Mouse (Mus musculus): Measurements from ENCODE around the gene Endod1. TPM values are rescaled to one million over a fixed set of nuclear protein-coding genes. Genes with fewer than 3 reads are reported as not detected.

Gene Endod1
- polyA plus RNA-seq, 1 experiment from 2014 or later = 13.5 TPM

DNA sequence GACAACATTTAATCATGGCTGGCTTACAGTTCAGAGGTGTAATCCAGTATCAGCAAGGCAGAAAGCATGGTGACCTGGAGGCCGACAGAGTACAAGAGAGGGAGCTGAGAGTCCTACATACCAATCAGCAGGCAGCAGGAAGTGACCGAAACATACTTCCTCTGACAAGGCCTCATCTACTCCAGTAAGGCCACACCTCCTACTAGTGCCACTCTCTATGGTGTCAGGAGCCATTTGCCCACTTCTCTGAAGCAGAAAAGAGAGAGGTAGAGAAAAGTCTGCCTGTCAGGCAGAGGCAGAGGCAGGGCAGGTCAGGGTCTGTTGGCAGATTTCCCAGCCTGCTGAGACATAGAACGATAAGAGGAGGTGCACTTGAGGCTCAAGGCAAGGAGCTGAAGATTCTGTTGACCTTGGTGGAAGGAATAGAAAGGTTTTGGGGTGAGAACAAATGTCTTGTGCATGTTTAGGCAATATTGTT, 10.6 kb upstream of the Endod1 start:
- 83% methylated on average over 3 of the region's 3 CpGs for WGBS
- no peaks in the 10 kb centered on the region for H3K27me3 ChIP-seq
- H3K4me1 ChIP-seq (replicated peaks) = 0 out of 2 replicates have a peak, but pooled peaks cover 2% of the 10 kb centered on the region
- no peak overlapping the region for H3K4me3 ChIP-seq
- H3K4me2 ChIP-seq = no peak overlapping the region
- ATAC-seq (ENCODE audit: low FRiP score) = no peak
- H3K27ac ChIP-seq = no peak overlapping the region
- no peaks in the 10 kb centered on the region for H3K9me3 ChIP-seq
- H3K9ac ChIP-seq = no peak overlapping the region
- no peaks in the 10 kb centered on the region for H3K36me3 ChIP-seq

DNA sequence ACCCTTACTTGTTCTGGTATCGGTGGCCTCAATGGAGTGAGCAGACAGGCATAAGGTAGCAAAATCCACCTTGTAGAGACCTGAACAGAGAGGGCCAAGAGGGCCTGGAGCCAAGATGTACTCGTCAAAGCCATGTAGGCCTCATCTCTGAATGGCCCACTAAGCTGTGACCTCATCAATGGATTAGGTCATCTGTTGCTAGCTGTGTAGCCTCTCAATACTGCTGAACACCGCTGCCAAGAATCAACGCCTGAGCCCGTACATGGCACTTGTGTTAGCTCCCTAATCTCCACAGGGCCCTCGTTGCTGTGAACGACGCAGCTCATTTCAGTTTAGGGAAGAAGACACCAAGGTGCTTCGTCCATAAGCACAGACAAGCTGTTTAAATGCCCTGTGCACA, 10.0 kb upstream of the Endod1 start:
- 92% methylated on average over 9 of the region's 9 CpGs for WGBS
- H3K27me3 ChIP-seq = no peaks in the 10 kb centered on the region
- 0 out of 2 replicates have a peak, but pooled peaks cover 2% of the 10 kb centered on the region for H3K4me1 ChIP-seq (replicated peaks)

GRCm38 (mm10) chr9:14390278-14390677, 9.0 kb upstream of the Endod1 start:
- no peaks in the 10 kb centered on the region for H3K9me3 ChIP-seq
- H3K36me3 ChIP-seq = no peaks in the 10 kb centered on the region
- no peak for ATAC-seq (ENCODE audit: low FRiP score)
- WGBS = 94% methylated on average over 1 of the region's 1 CpGs
- H3K4me3 ChIP-seq = no peak overlapping the region
- H3K4me2 ChIP-seq = no peak overlapping the region
- no peak overlapping the region for H3K27ac ChIP-seq
- H3K27me3 ChIP-seq = no peaks in the 10 kb centered on the region
- 0 out of 2 replicates have a peak, but pooled peaks cover 2% of the 10 kb centered on the region for H3K4me1 ChIP-seq (replicated peaks)
- no peak overlapping the region for H3K9ac ChIP-seq

More for the DNA sequence above, 10.0 kb upstream of the Endod1 start:
- ATAC-seq (ENCODE audit: low FRiP score) = no peak
- Histone ChIP-seq H3K4me3 (no peak overlapping the region), H3K36me3 (no peaks in the 10 kb centered on the region), H3K27ac (no peak overlapping the region), H3K9ac (no peak overlapping the region), H3K9me3 (no peaks in the 10 kb centered on the region), H3K4me2 (no peak overlapping the region)

- 47% methylated on average over 4 of the region's 4 CpGs for WGBS
- Histone ChIP-seq H3K9me3 (no peaks in the 10 kb centered on the region), H3K4me1 (replicated peaks) (0 out of 2 replicates have a peak, but pooled peaks cover 2% of the 10 kb centered on the region), H3K9ac (no peak overlapping the region), H3K27me3 (no peaks in the 10 kb centered on the region), H3K27ac (no peak overlapping the region), H3K4me3 (no peak overlapping the region), H3K36me3 (no peaks in the 10 kb centered on the region), H3K4me2 (no peak overlapping the region)
- peak; percentile 52; the same call in 1 of the 2 replicates for ATAC-seq (ENCODE audit: low FRiP score)
Observed at GRCm38 (mm10) chr9:14389050-14389621, 7.8 kb upstream of the Endod1 start.

GRCm38 (mm10) chr9:14388001-14388400, 6.7 kb upstream of the Endod1 start:
- no peak for ATAC-seq (ENCODE audit: low FRiP score)
- Histone ChIP-seq H3K36me3 (no peaks in the 10 kb centered on the region), H3K9ac (no peak overlapping the region), H3K27ac (no peak overlapping the region), H3K4me1 (replicated peaks) (0 out of 2 replicates have a peak, but pooled peaks cover 2% of the 10 kb centered on the region), H3K4me3 (no peak overlapping the region), H3K4me2 (no peak overlapping the region), H3K9me3 (no peaks in the 10 kb centered on the region), H3K27me3 (peaks cover 3% of the 10 kb centered on the region; the same call in 1 of the 2 replicates)
- WGBS = 100% methylated on average over 1 of the region's 1 CpGs

DNA sequence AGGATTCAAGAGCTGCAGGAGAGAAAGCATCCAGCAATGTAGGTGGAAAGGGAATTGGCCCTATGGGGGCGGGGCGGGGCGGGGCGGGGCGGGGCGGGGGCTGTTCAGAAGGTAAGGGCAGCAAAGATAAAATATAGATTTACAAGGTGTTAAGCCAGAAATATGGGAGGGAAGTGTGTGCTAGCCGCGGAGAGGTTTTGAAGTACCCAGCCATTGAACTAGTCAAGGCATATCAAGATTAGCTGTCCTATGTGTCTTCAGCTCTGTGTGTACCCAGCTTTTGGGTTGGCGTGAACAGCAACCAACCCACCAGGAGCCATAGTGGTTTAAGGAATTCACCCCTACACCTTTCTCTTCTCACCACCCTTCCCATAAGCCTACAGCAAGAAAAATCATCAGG, 5.5 kb upstream of the Endod1 start:
- Histone ChIP-seq H3K9ac (no peak overlapping the region), H3K27ac (no peak overlapping the region), H3K4me3 (no peak overlapping the region), H3K4me1 (replicated peaks) (peaks cover 6% of the 10 kb centered on the region), H3K4me2 (no peak overlapping the region), H3K9me3 (no peaks in the 10 kb centered on the region), H3K36me3 (no peaks in the 10 kb centered on the region), H3K27me3 (peaks cover 8% of the 10 kb centered on the region; the same call in 1 of the 2 replicates)
- no peak for ATAC-seq (ENCODE audit: low FRiP score)
- 81% methylated on average over 9 of the region's 9 CpGs for WGBS

GRCm38 (mm10) chr9:14385665-14386064, 4.4 kb upstream of the Endod1 start:
- WGBS = 86% methylated on average over 8 of the region's 8 CpGs

GRCm38 (mm10) chr9:14383186-14383920, 2.0 kb upstream of the Endod1 start:
- ATAC-seq (ENCODE audit: low FRiP score) = no peak
- no peak overlapping the region for H3K27ac ChIP-seq
- peaks cover 21% of the 10 kb centered on the region for H3K4me1 ChIP-seq (replicated peaks)
- WGBS = 81% methylated on average over 4 of the region's 4 CpGs
- H3K9ac ChIP-seq = no peak overlapping the region
- H3K4me3 ChIP-seq = no peak overlapping the region
- H3K27me3 ChIP-seq = peaks cover 13% of the 10 kb centered on the region; the same call in 1 of the 2 replicates
- H3K9me3 ChIP-seq = no peaks in the 10 kb centered on the region
- H3K4me2 ChIP-seq = no peak overlapping the region
- H3K36me3 ChIP-seq = no peaks in the 10 kb centered on the region

More at GRCm38 (mm10) chr9:14385665-14386064, 4.4 kb upstream of the Endod1 start:
- ATAC-seq (ENCODE audit: low FRiP score) = no peak
- no peaks in the 10 kb centered on the region for H3K36me3 ChIP-seq
- no peak overlapping the region for H3K9ac ChIP-seq
- H3K27ac ChIP-seq = no peak overlapping the region
- no peak overlapping the region for H3K4me2 ChIP-seq
- H3K4me3 ChIP-seq = no peak overlapping the region
- peaks cover 8% of the 10 kb centered on the region; the same call in 1 of the 2 replicates for H3K27me3 ChIP-seq
- no peaks in the 10 kb centered on the region for H3K9me3 ChIP-seq
- peaks cover 11% of the 10 kb centered on the region for H3K4me1 ChIP-seq (replicated peaks)

GRCm38 (mm10) chr9:14382256-14382791, 1.0 kb upstream of the Endod1 start:
- H3K4me3 ChIP-seq = no peak overlapping the region
- H3K27ac ChIP-seq = no peak overlapping the region
- no peak overlapping the region for H3K4me2 ChIP-seq
- ATAC-seq (ENCODE audit: low FRiP score) = no peak
- H3K27me3 ChIP-seq = peaks cover 13% of the 10 kb centered on the region; the same call in 1 of the 2 replicates
- H3K36me3 ChIP-seq = no peaks in the 10 kb centered on the region
- H3K4me1 ChIP-seq (replicated peaks) = peaks cover 21% of the 10 kb centered on the region
- H3K9me3 ChIP-seq = no peaks in the 10 kb centered on the region
- H3K9ac ChIP-seq = no peak overlapping the region
- WGBS = 83% methylated on average over 5 of the region's 5 CpGs

- H3K27me3 ChIP-seq = peaks cover 13% of the 10 kb centered on the region; the same call in 1 of the 2 replicates
- peak; percentile 97 for ATAC-seq (ENCODE audit: low FRiP score)
- H3K4me1 ChIP-seq (replicated peaks) = peaks cover 21% of the 10 kb centered on the region
- peak overlapping the region; percentile 77 for H3K4me3 ChIP-seq
- peak overlapping the region; percentile 89 for H3K27ac ChIP-seq
- H3K4me2 ChIP-seq = peak overlapping the region; percentile 88
- H3K36me3 ChIP-seq = no peaks in the 10 kb centered on the region
- no peaks in the 10 kb centered on the region for H3K9me3 ChIP-seq
- H3K9ac ChIP-seq = peak overlapping the region; percentile 88
- WGBS = under 1% methylated on average over 62 of the region's 76 CpGs
Observed at GRCm38 (mm10) chr9:14380386-14381285, 671 bp downstream of the Endod1 start.

DNA sequence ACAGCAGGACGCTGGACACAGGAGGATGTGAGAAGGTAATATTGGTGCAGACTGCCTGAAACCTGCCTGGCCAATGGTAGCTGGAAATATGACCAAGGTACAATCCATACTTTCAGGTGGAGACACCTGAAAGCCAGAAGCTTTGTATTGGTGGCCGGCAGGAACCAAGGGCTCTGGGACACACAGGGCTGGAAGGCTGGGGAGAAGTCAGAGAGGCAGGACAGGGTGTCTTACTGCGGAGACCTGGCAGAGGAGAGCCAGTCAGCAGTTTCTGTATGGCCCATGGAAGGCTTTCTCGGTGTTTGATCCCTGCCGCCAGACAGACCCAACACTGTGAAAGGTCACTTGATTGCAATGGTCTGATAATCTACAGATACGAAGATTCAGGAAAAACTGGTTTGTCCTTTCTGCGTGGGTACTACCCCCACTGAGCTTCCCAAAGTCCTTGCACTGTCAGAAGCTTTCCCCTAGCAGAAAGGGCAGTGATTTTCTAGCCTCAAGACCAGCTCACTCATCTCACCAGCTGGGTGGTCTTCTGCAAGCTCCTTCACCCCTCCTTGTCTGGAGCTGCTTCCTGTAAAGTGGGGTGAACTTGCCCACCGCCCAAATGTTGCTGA, 1.4 kb downstream of the Endod1 start:
- no peak for ATAC-seq (ENCODE audit: low FRiP score)
- WGBS = 30% methylated on average over 8 of the region's 8 CpGs
- no peaks in the 10 kb centered on the region for H3K36me3 ChIP-seq
- H3K9me3 ChIP-seq = no peaks in the 10 kb centered on the region
- peak overlapping the region; percentile 88 for H3K9ac ChIP-seq
- peak overlapping the region; percentile 89; the same call in 1 of the 2 replicates for H3K27ac ChIP-seq
- H3K4me3 ChIP-seq = peak overlapping the region; percentile 77
- H3K4me2 ChIP-seq = peak overlapping the region; percentile 88
- H3K4me1 ChIP-seq (replicated peaks) = peaks cover 21% of the 10 kb centered on the region
- H3K27me3 ChIP-seq = peaks cover 13% of the 10 kb centered on the region; the same call in 1 of the 2 replicates

Measured in hindbrain, embryonic 13.5 days (tissue).